Mouse (Mus musculus) brain, embryonic 14.5 days (tissue): ENCODE results near the gene Cisd2.

Experiments
- CTCF ChIP-seq: fragments of 200-500 bp; IDR thresholded peaks from 2 replicates; pipeline ENCODE4 v1.5.1; 2012; ENCODE audit warnings: inconsistent platforms, mild to moderate bottlenecking, moderate library complexity, borderline replicate concordance; ENCODE audit not compliant: insufficient read depth, insufficient read length; ENCODE audit errors: extremely low read depth
- POLR2A ChIP-seq: fragments of 200-500 bp; IDR thresholded peaks from 2 replicates; pipeline ENCODE4 v1.6.1; 2012; ENCODE audit warnings: mild to moderate bottlenecking, inconsistent platforms, borderline replicate concordance; ENCODE audit not compliant: poor library complexity, insufficient read depth, insufficient read length, severe bottlenecking; ENCODE audit errors: extremely low read depth

DNA sequence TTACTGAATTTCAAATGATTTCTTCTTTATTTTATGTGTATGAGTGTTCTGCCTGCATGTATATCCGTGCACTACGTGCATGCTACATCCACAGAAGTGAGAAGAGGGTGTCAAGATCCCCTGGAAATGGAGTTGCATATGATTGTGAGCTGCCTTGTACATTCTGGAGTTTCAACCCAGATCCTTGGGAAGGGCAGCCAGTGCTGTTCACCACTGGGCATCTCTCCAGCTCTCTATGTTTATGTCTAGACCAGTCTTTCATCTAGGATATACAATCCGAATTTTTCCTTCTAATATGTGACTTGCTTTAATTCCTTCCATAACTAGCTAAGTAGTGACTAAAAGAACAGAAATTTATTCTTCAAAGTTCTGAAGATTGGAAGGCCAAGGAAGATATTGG is 47.9 kb downstream of the Cisd2 start:
- no peak for TF ChIP-seq CTCF
- no peak for TF ChIP-seq POLR2A
